Mouse (Mus musculus) kidney, adult 2 months (tissue): ENCODE measurements around the gene Cdc14a. TPM values are rescaled to one million over a fixed set of nuclear protein-coding genes. Genes with fewer than 3 reads are reported as not detected.

Source experiments
- DNase-seq: peaks from one replicate; pipeline ENCODE4 v3.0.0; 2021
- H3K27ac ChIP-seq: fragments of 200-500 bp; 2 replicates; pipeline ENCODE4 v1.5.1; 2012; ENCODE audit warnings: low read depth, low read length, control low read depth, inconsistent platforms; ENCODE audit not compliant: insufficient read depth
- H3K27me3 ChIP-seq: fragments of 200-500 bp; replicated peaks from 2 replicates; pipeline ENCODE4 v1.6.1; 2012; ENCODE audit warnings: mild to moderate bottlenecking, moderate library complexity, low read length, inconsistent platforms; ENCODE audit not compliant: control insufficient read depth, insufficient read depth
- H3K36me3 ChIP-seq: fragments of 200-500 bp; 2 replicates; pipeline ENCODE4 v1.6.1; 2012; ENCODE audit warnings: mild to moderate bottlenecking, moderate library complexity, low read length, inconsistent platforms; ENCODE audit not compliant: control insufficient read depth, insufficient read depth
- H3K4me1 ChIP-seq: fragments of 200-500 bp; 2 replicates; pipeline ENCODE4 v1.6.1; 2011; ENCODE audit warnings: low read length; ENCODE audit not compliant: control insufficient read depth, insufficient read depth
- H3K4me3 ChIP-seq: fragments of 200-500 bp; 2 replicates; pipeline ENCODE4 v1.5.1; 2011; ENCODE audit warnings: mild to moderate bottlenecking, low read depth, low read length, control low read depth; ENCODE audit not compliant: insufficient read depth
- CTCF ChIP-seq: fragments of 200-500 bp; conservative IDR thresholded peaks from 2 replicates; pipeline ENCODE4 v1.5.1; 2011; ENCODE audit warnings: low read depth, mild to moderate bottlenecking, control low read depth, low read length, moderate library complexity, mixed read lengths; ENCODE audit not compliant: insufficient read depth, insufficient read length
- POLR2A ChIP-seq: fragments of 200-500 bp; IDR thresholded peaks from one replicate; pipeline ENCODE4 v1.6.1; 2011; ENCODE audit warnings: low read depth, low read length, control low read depth
- WGBS: fragments of 180-500 bp; shearing (Covaris S2); methylation state at CpG from one replicate; pipeline ENCODE4 v1.1.7; 2018; 5-methylcytosine and 5-hydroxymethylcytosine counted together
- polyA plus RNA-seq: library from polyadenylated mRNA; depleted of rRNA; stranded (reverse); fragments of >200 nt; gene quantifications from 2 replicates; pipeline ENCODE4 v1.2.3, GENCODE M21; 2012; rRNA removed

Cdc14a gene
- polyA plus RNA-seq, 1 experiment = 5.5 TPM

DNA sequence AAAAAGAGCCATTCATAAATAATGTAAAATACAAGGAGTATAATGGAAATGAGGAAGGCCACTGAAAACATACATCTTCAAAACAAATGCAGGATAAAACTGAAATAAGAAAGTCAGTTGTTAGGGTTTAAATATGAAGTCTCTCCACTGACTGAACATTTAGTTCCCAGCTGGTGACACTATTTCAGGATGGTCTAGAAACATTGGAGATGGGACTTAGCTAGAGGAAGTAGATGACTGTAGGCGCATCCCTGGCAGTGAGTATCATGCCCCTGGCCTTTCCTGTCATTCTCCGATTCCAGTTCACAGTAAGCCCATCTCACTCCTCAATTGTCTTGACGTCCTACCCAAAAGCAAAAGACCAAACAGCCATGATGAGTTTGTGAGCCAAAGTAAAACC, 190.3 kb downstream of the Cdc14a start:
- WGBS = 87% methylated on average over 3 of the region's 3 CpGs
- Histone ChIP-seq H3K36me3 (no peaks in the 10 kb centered on the region), H3K27ac (no peak overlapping the region), H3K27me3 (no peaks in the 10 kb centered on the region), H3K4me1 (no peaks in the 10 kb centered on the region), H3K4me3 (no peak overlapping the region)
- no peak for DNase-seq
- no peak for TF ChIP-seq POLR2A
- no peak for TF ChIP-seq CTCF

DNA sequence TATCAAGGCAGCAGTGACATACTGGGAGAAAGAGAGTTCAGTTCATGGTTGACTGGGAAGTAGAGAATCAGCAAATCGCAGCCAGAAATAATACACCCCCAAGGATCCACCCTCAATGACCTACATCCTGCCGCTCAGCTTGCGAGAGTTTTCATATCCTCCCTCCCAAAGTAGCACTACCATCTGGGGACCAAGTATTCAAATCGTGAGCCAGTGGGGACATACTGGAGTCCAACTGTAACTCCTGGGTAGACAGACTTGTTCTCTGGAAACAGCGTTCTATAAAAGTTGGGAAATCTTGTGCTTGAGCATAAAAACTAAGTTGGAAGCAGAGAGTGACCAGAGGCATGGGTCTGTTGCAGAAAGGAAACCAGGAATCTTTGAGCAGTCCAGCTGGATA, 191.1 kb downstream of the Cdc14a start:
- H3K36me3 ChIP-seq = no peaks in the 10 kb centered on the region
- no peak for DNase-seq
- WGBS = 65% methylated on average over 5 of the region's 5 CpGs
- no peak for TF ChIP-seq CTCF
- H3K4me3 ChIP-seq = no peak overlapping the region
- no peaks in the 10 kb centered on the region for H3K4me1 ChIP-seq
- no peak overlapping the region for H3K27ac ChIP-seq
- no peaks in the 10 kb centered on the region for H3K27me3 ChIP-seq

DNA sequence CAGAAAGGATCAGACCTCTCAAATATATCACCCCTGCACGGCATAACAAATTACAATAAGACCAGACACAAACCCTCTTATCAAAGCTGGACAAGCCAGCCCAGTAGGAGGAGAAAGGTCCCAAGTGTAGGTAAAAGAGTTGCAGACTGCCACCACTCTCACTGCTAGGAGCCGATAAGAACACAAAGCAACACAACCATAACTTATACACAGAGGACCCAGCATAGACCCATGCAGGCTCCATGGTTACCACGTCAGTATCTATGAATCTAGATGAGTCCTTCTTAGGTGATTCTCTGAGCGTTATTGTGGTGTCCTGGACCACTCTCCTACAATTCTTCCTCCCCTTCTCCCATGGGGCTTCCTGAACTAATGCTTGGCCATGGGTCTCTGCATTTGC, 194.5 kb downstream of the Cdc14a start:
- no peaks in the 10 kb centered on the region for H3K36me3 ChIP-seq
- no peaks in the 10 kb centered on the region for H3K27me3 ChIP-seq
- TF ChIP-seq POLR2A (no peak), CTCF (no peak)
- WGBS = 90% methylated on average over 4 of the region's 4 CpGs
- no peak overlapping the region for H3K4me3 ChIP-seq
- H3K4me1 ChIP-seq = no peaks in the 10 kb centered on the region
- DNase-seq = no peak
- H3K27ac ChIP-seq = no peak overlapping the region

DNA sequence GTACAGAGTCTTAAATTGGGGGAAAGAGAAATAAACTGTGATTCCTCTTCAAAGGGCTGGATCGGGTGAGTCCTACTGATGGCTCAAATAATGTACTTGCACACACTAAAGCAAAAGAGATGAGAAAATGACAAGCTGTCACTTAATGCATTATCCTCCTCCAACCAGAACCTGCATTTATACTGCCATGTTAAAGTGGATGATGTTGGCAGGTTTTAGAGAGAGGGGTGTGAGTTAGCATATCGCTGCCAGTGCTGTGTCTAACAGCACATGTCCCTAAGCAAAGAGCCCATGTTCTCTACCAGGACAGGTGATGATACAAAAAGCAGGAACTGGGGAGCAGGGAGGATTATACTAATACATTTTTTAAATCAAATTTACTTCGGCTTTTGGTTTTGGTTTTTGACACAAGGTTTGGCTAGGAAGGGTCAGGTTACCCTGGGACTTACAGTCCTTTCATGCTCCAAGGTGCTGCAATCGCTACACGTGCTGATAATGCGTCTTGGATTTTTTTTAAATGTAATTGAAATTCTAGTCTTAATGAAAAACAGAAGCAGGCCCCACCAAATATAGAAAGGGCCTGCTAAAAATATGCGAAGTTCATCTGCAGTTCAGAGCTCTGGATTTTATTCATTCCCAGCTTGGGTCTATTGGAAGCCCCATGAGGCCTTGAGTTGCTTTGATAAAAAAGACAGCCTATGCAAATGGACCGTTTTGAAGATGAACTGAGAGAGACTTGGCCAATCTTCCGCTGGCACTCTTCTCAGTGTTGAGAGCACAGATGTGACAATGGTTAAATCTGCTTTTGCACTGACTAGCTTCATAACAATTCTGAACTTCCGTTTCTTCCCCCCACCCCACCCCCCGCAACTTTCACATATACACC, 195.2 kb downstream of the Cdc14a start:
- TF ChIP-seq POLR2A (no peak), CTCF (no peak)
- Histone ChIP-seq H3K4me3 (no peak overlapping the region), H3K36me3 (no peaks in the 10 kb centered on the region), H3K4me1 (no peaks in the 10 kb centered on the region), H3K27ac (no peak overlapping the region), H3K27me3 (no peaks in the 10 kb centered on the region)
- no peak for DNase-seq
- WGBS = 71% methylated on average over 11 of the region's 11 CpGs

DNA sequence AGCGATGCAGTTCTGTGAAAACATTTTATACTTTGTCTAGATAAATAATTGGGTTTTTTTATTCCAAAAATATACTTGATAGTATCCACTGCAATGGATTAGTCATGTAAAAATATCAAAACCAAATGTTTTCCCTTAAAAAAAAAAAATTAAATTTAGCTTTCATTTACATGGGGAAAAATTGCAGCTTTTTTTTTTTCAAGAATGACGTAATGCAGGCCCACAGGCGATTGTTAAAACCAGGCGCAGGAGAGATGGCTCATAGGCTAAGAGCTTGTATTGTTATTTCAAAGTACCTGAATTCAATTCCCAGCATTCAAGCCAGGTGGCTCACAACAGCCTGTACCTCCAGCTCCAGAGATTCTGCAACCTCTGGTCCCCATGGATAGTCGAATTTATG, 196.4 kb downstream of the Cdc14a start:
- DNase-seq = no peak

DNA sequence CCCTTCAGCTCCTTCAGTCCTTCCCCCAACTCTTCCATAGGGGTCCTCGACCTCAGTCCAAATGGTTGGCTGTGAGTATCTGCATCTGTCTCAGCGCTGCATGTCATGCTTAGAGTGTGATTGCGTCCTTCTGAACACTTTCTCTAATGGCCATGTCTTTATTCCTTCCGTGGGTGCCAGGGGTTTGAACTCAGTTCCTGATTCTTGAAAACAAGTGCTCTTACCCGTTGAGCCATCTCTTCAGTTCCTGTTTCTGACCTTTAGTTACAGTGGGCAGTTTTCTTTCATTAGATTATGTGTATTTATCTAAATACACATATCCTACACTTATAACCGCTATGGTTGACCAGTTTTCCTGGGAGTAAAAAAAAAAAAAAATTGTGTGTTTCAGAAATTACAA, 196.9 kb downstream of the Cdc14a start:
- H3K36me3 ChIP-seq = no peaks in the 10 kb centered on the region
- TF ChIP-seq POLR2A (no peak), CTCF (no peak)
- H3K27me3 ChIP-seq = no peaks in the 10 kb centered on the region
- WGBS = 90% methylated on average over 6 of the region's 6 CpGs
- no peak overlapping the region for H3K4me3 ChIP-seq
- no peak overlapping the region for H3K27ac ChIP-seq
- DNase-seq = no peak
- H3K4me1 ChIP-seq = no peaks in the 10 kb centered on the region

More for the DNA sequence above, 196.4 kb downstream of the Cdc14a start:
- Histone ChIP-seq H3K4me3 (no peak overlapping the region), H3K4me1 (no peaks in the 10 kb centered on the region), H3K36me3 (no peaks in the 10 kb centered on the region), H3K27me3 (no peaks in the 10 kb centered on the region), H3K27ac (no peak overlapping the region)
- no peak for TF ChIP-seq POLR2A
- TF ChIP-seq CTCF = no peak
- 80% methylated on average over 5 of the region's 5 CpGs for WGBS

Other genes with a start within 250 kb of the Cdc14a start
- gene Gpr88, start 170.5 kb downstream of the Cdc14a start, polyA plus RNA-seq = 0.39 and 0.80 TPM in 2 replicates
- 28.0 and 30.4 TPM in 2 replicates for gene Rtca, start 84.2 kb upstream of the Cdc14a start, polyA plus RNA-seq
- 35.6 and 41.9 TPM in 2 replicates for gene Dbt, start 89.0 kb upstream of the Cdc14a start, polyA plus RNA-seq
- 0.33 and 0.81 TPM in 2 replicates for gene Lrrc39, start 138.9 kb upstream of the Cdc14a start, polyA plus RNA-seq
- 0.42 and 0.78 TPM in 2 replicates for gene Sass6, start 170.9 kb upstream of the Cdc14a start, polyA plus RNA-seq
- 2.8 TPM in 2 replicates for gene Trmt13, start 190.6 kb upstream of the Cdc14a start, polyA plus RNA-seq
- 27.5 and 27.8 TPM in 2 replicates for gene Mfsd14a, start 238.6 kb upstream of the Cdc14a start, polyA plus RNA-seq